Comparison of ENCODE assay signal across 9 mouse cellular contexts in the genomic region with DNA sequence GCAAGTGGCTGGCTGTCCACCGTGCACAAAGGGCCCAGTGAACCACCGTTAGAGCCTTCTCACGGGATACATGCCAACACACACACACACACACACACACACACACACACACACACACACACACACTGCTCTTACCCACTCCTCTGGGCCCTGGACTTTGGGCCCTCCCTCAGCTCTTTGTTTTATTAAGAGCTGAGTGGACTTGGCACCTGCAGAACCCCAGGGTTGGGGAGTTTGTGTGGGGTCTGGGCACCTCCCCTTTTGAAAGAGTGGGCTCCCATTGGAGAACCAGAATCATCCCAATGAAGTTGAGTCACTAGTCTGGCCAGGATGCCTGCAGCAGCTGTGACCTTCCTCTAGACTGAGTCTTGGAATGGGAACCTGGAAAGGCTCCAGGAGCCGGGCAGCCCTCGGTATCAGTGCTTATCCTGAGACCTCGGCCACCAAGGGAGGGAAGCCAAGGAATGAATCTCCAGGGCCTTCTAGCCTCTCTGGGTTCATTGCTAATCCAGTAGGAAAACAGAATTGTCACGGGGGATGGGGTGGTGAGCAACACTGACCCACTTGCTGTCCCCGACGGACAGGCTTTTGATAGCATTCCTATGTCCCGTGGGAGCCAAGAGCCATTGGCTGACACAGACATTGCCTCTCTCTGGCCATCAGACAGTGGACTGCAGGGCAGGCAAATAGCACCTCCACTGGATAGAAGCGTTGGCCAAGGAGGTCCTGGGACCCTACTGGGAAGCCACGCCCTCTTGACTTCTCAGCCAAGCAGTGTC. TPM values are rescaled to one million over a fixed set of nuclear protein-coding genes. Genes with fewer than 3 reads are reported as not detected.
DNase-seq lines count a peak whose midpoint lies in the region; ATAC-seq lines count a peak whose summit lies in the region.
"Had no signal": no experiment of that assay in that cellular context is flagged by ENCODE, and none has a peak within 500 bp of the region (broad histone marks: within the 10 kb centered on the region; RNA-seq: fewer than 3 reads in every experiment).

No protein-coding gene starts in this region.

- no peaks in the 10 kb centered on the region for H3K36me3 ChIP-seq in neural tube, embryonic 13.5 days
- peaks cover 13% of the 10 kb centered on the region; the same call in 1 of the 2 replicates for H3K36me3 ChIP-seq in kidney, embryonic 15.5 days
- H3K36me3 ChIP-seq: G1E had no signal

- no peak overlapping the region for H3K4me3 ChIP-seq in neural tube, embryonic 13.5 days
- no peak overlapping the region for H3K4me3 ChIP-seq in kidney, embryonic 15.5 days (replicated peaks)

- ATAC-seq in neural tube, embryonic 13.5 days (ENCODE audit: low read depth), result peak; percentile 47
- peak; percentile 27; the same call in 1 of the 2 replicates for ATAC-seq in kidney, embryonic 15.5 days (replicated peaks; ENCODE audit: low FRiP score)

- peaks cover 16% of the 10 kb centered on the region for H3K4me1 ChIP-seq in neural tube, embryonic 13.5 days (replicated peaks)
- H3K4me1 ChIP-seq in kidney, embryonic 15.5 days, result peaks cover 52% of the 10 kb centered on the region

- WGBS in neural tube, embryonic 13.5 days, result 70% methylated on average over 12 of the region's 12 CpGs
- 55% methylated on average over 12 of the region's 12 CpGs for WGBS in kidney, embryonic 15.5 days

- no peak overlapping the region for H3K9ac ChIP-seq in neural tube, embryonic 13.5 days
- no peak overlapping the region for H3K9ac ChIP-seq in kidney, embryonic 15.5 days

- H3K9me3 ChIP-seq in neural tube, embryonic 13.5 days, result no peaks in the 10 kb centered on the region
- no peaks in the 10 kb centered on the region for H3K9me3 ChIP-seq in kidney, embryonic 15.5 days (replicated peaks)
- H3K9me3 ChIP-seq: G1E had no signal

- H3K27ac ChIP-seq in neural tube, embryonic 13.5 days (replicated peaks), result peak overlapping the region; percentile 29; the same call in 1 of the 2 replicates
- H3K27ac ChIP-seq in kidney, embryonic 15.5 days, result peak overlapping the region; percentile 78

- no peaks in the 10 kb centered on the region for H3K27me3 ChIP-seq in neural tube, embryonic 13.5 days
- no peaks in the 10 kb centered on the region for H3K27me3 ChIP-seq in kidney, embryonic 15.5 days

- H3K4me2 ChIP-seq in neural tube, embryonic 13.5 days, result no peak overlapping the region
- H3K4me2 ChIP-seq in kidney, embryonic 15.5 days, result no peak overlapping the region

- no peak for DNase-seq in neural tube, embryonic 10.5 days (ENCODE audit: extremely low spot score, low spot score)
- DNase-seq in cerebellum, postnatal 10 days, result peak; percentile 88 to 89
- peak; percentile 85 to 88 for DNase-seq in heart, adult 9 months (ENCODE audit: low spot score in 2 of 2)
- peak; percentile 90 for DNase-seq in lung, postnatal 10 days
- no peak for DNase-seq in embryo, embryonic 10.5 days (ENCODE audit: low spot score)
- DNase-seq in spleen, adult 12 weeks (ENCODE audit: low spot score), result no peak

RNA-seq across cellular contexts. Expression of a gene that starts 50.2 kb away (rescaled TPM):
- polyA plus RNA-seq in neural tube, embryonic 13.5 days (2015; fragmentation: Nextera tagmentation; extraction: Ambion mirVana), result 20.4 and 23.0 TPM in 2 replicates
- 62.5 and 63.6 TPM in 2 replicates for polyA plus RNA-seq in kidney, embryonic 15.5 days (2015; fragmentation: Nextera tagmentation; extraction: Ambion mirVana)

Comparison
In these comparisons a context has a peak if more than half of its experiments do, and no peak if none do; other contexts are left out.
1. DNase-seq: peak in cerebellum, postnatal 10 days (2 of 2), heart, adult 9 months (2 of 2) and lung, postnatal 10 days (single experiment); none in neural tube, embryonic 10.5 days (single experiment), embryo, embryonic 10.5 days (single experiment) and spleen, adult 12 weeks (single experiment).